Mouse (Mus musculus): ENCODE data around the gene Immp2l. TPM values are rescaled to one million over a fixed set of nuclear protein-coding genes. Genes with fewer than 3 reads are reported as not detected.
"Not testable (repeated sequence)": the region's sequence is repeated elsewhere in the genome, so short reads cannot be mapped to it uniquely, and the experiment has no call there.

Gene Immp2l
- total and polyA plus RNA-seq, 3 experiments: 20.1 to 30.3 (median 23.1) TPM

GRCm38 (mm10) chr12:41773961-41774360 lies 750.1 kb downstream of the Immp2l start:
- TF ChIP-seq EP300 (IDR thresholded peaks at IDR 0.05; ENCODE audit: insufficient read depth, low read depth, low read length) (no peak), POLR2A (IDR thresholded peaks at IDR 0.05; ENCODE audit: insufficient read depth, low read depth, low read length) (no peak), CTCF (IDR thresholded peaks at IDR 0.05) (no peak)
- 26% methylated on average over 3 of the region's 3 CpGs for WGBS
- Histone ChIP-seq H3K27me3 (ENCODE audit: control insufficient read depth, insufficient read depth, low read length) (no peaks in the 10 kb centered on the region), H3K9ac (ENCODE audit: low read depth, low read length) (no peak overlapping the region), H3K79me2 (replicated peaks; ENCODE audit: control insufficient read depth, insufficient read depth, low read length) (no peaks in the 10 kb centered on the region), H3K4me3 (no peak overlapping the region), H3K4me1 (ENCODE audit: control insufficient read depth, insufficient read depth, low read length) (no peaks in the 10 kb centered on the region), H3K27ac (no peak overlapping the region), H3K36me3 (ENCODE audit: control insufficient read depth, insufficient read depth, low read length) (no peaks in the 10 kb centered on the region)
- intact Hi-C loops (cut with DNase I): no loop called here
- DNase-seq: no peak

DNA sequence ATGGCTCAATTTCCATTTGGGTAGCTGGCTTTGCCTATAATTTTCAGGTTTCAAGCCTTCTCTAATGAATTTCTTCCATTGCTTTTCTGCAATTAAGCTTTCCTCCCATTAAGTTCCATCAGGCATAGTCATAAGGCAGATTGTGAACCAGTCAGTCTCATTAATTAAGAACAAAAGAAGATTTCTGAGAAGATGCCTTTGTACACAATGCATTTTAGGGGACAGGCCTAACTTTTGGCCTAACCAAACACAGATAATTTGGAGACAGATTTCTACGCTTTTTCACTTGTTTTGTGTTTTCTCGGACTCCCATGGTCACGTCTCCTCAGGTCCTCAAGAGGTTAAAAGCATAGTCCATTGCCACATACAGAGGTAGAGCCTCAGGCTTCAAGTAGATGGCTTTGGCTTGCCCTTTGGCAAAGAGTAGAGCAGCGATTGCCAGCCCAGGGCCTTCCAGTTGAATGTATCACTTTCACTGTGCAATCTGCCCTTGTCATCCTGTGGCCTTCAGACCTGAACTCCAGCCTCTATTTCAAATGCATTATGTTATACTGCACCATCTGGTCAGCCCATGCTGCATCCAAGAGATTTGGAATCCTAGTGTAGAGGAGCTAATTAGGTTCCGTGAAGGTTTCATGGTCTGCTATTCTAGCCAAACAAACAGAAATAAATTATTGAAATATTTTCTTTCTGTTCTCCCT lies 750.9 kb downstream of the Immp2l start:
- Histone ChIP-seq H3K27ac (no peak overlapping the region), H3K4me1 (ENCODE audit: control insufficient read depth, insufficient read depth, low read length) (no peaks in the 10 kb centered on the region), H3K4me3 (no peak overlapping the region), H3K36me3 (ENCODE audit: control insufficient read depth, insufficient read depth, low read length) (no peaks in the 10 kb centered on the region), H3K27me3 (ENCODE audit: control insufficient read depth, insufficient read depth, low read length) (no peaks in the 10 kb centered on the region), H3K79me2 (replicated peaks; ENCODE audit: control insufficient read depth, insufficient read depth, low read length) (no peaks in the 10 kb centered on the region), H3K9ac (ENCODE audit: low read depth, low read length) (no peak overlapping the region)
- intact Hi-C loops (cut with DNase I): no loop called here
- WGBS: 85% methylated on average over 5 of the region's 5 CpGs
- DNase-seq: no peak
- TF ChIP-seq EP300 (IDR thresholded peaks at IDR 0.05; ENCODE audit: insufficient read depth, low read depth, low read length) (no peak), POLR2A (IDR thresholded peaks at IDR 0.05; ENCODE audit: insufficient read depth, low read depth, low read length) (no peak), CTCF (IDR thresholded peaks at IDR 0.05) (no peak)

DNA sequence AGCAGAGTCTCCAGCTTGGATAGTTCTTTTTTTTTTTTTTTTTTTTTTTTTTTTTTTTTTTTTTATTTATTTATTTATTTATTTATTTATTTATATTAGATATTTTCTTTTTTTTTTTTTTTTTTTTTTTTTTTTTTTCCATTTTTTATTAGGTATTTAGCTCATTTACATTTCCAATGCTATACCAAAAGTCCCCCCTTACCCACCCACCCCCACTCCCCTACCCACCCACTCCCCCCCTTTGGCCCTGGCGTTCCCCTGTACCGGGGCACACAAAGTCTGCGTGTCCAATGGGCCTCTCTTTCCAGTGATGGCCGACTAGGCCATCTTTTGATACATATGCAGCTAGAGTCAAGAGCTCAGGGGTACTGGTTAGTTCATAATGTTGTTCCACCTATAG lies 753.9 kb downstream of the Immp2l start:
- H3K4me1 ChIP-seq (ENCODE audit: control insufficient read depth, insufficient read depth, low read length); H3K36me3 ChIP-seq (ENCODE audit: control insufficient read depth, insufficient read depth, low read length); H3K79me2 ChIP-seq (replicated peaks; ENCODE audit: control insufficient read depth, insufficient read depth, low read length); H3K4me3 ChIP-seq; intact Hi-C loops (cut with DNase I); H3K27ac ChIP-seq; H3K9ac ChIP-seq (ENCODE audit: low read depth, low read length); H3K27me3 ChIP-seq (ENCODE audit: control insufficient read depth, insufficient read depth, low read length); DNase-seq: not testable (repeated sequence)
- WGBS: no CpG with 5 or more reads among the region's 4 CpGs

DNA sequence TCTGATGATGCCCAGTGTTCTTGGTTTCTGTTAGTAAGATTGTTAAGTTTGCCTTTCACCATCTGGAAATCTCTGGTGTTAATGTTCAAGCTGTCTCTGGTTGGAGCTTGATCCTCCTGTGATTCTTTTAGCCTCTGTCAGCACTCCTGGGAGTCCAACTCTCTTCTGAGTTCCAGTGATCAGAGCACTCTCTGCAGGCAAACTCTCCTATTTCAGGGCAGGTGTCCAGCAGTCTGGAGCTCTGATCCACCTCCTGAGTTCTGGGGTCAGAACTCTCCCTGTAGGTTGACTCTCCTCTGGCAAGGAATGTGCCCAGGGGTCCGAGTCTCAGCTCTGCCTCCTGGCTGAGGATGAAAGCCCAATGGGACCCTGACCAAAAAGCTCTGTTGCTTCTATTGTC lies 769.8 kb downstream of the Immp2l start:
- H3K79me2 ChIP-seq (replicated peaks; ENCODE audit: control insufficient read depth, insufficient read depth, low read length); DNase-seq; H3K9ac ChIP-seq (ENCODE audit: low read depth, low read length); intact Hi-C loops (cut with DNase I); H3K4me1 ChIP-seq (ENCODE audit: control insufficient read depth, insufficient read depth, low read length); H3K27ac ChIP-seq; H3K36me3 ChIP-seq (ENCODE audit: control insufficient read depth, insufficient read depth, low read length); H3K4me3 ChIP-seq; H3K27me3 ChIP-seq (ENCODE audit: control insufficient read depth, insufficient read depth, low read length): not testable (repeated sequence)
- WGBS: 70% methylated on average over 1 of the region's 1 CpGs

- intact Hi-C loops (cut with DNase I): no loop called here
- Histone ChIP-seq H3K9ac (ENCODE audit: low read depth, low read length) (no peak overlapping the region), H3K79me2 (replicated peaks; ENCODE audit: control insufficient read depth, insufficient read depth, low read length) (no peaks in the 10 kb centered on the region), H3K27ac (no peak overlapping the region), H3K36me3 (ENCODE audit: control insufficient read depth, insufficient read depth, low read length) (no peaks in the 10 kb centered on the region), H3K4me3 (no peak overlapping the region), H3K27me3 (ENCODE audit: control insufficient read depth, insufficient read depth, low read length) (no peaks in the 10 kb centered on the region), H3K4me1 (ENCODE audit: control insufficient read depth, insufficient read depth, low read length) (no peaks in the 10 kb centered on the region)
- DNase-seq: no peak
- WGBS: 84% methylated on average over 6 of the region's 6 CpGs
- no peak for TF ChIP-seq EP300 (IDR thresholded peaks at IDR 0.05; ENCODE audit: insufficient read depth, low read depth, low read length)
- TF ChIP-seq CTCF (IDR thresholded peaks at IDR 0.05): no peak
- no peak for TF ChIP-seq POLR2A (IDR thresholded peaks at IDR 0.05; ENCODE audit: insufficient read depth, low read depth, low read length)
Observed at GRCm38 (mm10) chr12:41829517-41829916, 805.6 kb downstream of the Immp2l start.

GRCm38 (mm10) chr12:41831731-41832130 lies 807.8 kb downstream of the Immp2l start:
- Histone ChIP-seq H3K4me3 (no peak overlapping the region), H3K4me1 (ENCODE audit: control insufficient read depth, insufficient read depth, low read length) (no peaks in the 10 kb centered on the region), H3K79me2 (replicated peaks; ENCODE audit: control insufficient read depth, insufficient read depth, low read length) (no peaks in the 10 kb centered on the region), H3K36me3 (ENCODE audit: control insufficient read depth, insufficient read depth, low read length) (no peaks in the 10 kb centered on the region), H3K27ac (no peak overlapping the region), H3K9ac (ENCODE audit: low read depth, low read length) (no peak overlapping the region), H3K27me3 (ENCODE audit: control insufficient read depth, insufficient read depth, low read length) (no peaks in the 10 kb centered on the region)
- intact Hi-C loops (cut with DNase I): no loop called here
- DNase-seq: no peak
- no peak for TF ChIP-seq EP300 (IDR thresholded peaks at IDR 0.05; ENCODE audit: insufficient read depth, low read depth, low read length)
- TF ChIP-seq CTCF (IDR thresholded peaks at IDR 0.05): no peak
- no peak for TF ChIP-seq POLR2A (IDR thresholded peaks at IDR 0.05; ENCODE audit: insufficient read depth, low read depth, low read length)
- WGBS: 88% methylated on average over 7 of the region's 7 CpGs

All from heart, adult 2 months (tissue).